Mouse (Mus musculus): Measurements from ENCODE around the gene Bcl11a. TPM values are rescaled to one million over a fixed set of nuclear protein-coding genes. Genes with fewer than 3 reads are reported as not detected.

The Bcl11a gene
- polyA plus RNA-seq, 1 experiment from 2014 or later, result 145 TPM

DNA sequence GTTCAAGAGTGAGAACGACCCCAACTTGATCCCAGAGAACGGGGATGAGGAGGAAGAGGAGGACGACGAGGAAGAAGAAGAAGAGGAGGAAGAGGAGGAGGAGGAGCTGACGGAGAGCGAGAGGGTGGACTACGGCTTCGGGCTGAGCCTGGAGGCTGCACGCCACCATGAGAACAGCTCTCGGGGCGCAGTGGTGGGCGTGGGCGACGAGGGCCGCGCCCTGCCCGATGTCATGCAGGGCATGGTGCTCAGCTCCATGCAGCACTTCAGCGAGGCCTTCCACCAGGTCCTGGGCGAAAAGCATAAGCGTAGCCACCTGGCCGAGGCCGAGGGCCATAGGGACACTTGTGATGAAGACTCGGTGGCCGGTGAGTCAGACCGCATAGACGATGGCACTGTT is 86.2 kb downstream of the Bcl11a start:
- no peak overlapping the region for H3K4me3 ChIP-seq (ENCODE audit: low read depth, low read length)
- no peak; the same call in 1 of the 2 replicates for ATAC-seq (ENCODE audit: low read depth)
- no peak overlapping the region for H3K4me2 ChIP-seq (ENCODE audit: low read depth, low read length)
- peaks cover 17% of the 10 kb centered on the region; the same call in 1 of the 2 replicates for H3K36me3 ChIP-seq (ENCODE audit: control insufficient read depth, insufficient read depth, low read length)
- 97% methylated on average over 22 of the region's 26 CpGs for WGBS
- peaks cover 7% of the 10 kb centered on the region; the same call in 1 of the 2 replicates for H3K4me1 ChIP-seq (ENCODE audit: control insufficient read depth, insufficient read depth, low read length)
- H3K9ac ChIP-seq (replicated peaks; ENCODE audit: low read depth, low read length), result no peak overlapping the region
- no peaks in the 10 kb centered on the region for H3K9me3 ChIP-seq (ENCODE audit: control insufficient read depth, low read length)
- H3K27me3 ChIP-seq (ENCODE audit: control insufficient read depth, insufficient read depth, low read length), result no peaks in the 10 kb centered on the region
- H3K27ac ChIP-seq (ENCODE audit: low read depth, low read length), result no peak overlapping the region

DNA sequence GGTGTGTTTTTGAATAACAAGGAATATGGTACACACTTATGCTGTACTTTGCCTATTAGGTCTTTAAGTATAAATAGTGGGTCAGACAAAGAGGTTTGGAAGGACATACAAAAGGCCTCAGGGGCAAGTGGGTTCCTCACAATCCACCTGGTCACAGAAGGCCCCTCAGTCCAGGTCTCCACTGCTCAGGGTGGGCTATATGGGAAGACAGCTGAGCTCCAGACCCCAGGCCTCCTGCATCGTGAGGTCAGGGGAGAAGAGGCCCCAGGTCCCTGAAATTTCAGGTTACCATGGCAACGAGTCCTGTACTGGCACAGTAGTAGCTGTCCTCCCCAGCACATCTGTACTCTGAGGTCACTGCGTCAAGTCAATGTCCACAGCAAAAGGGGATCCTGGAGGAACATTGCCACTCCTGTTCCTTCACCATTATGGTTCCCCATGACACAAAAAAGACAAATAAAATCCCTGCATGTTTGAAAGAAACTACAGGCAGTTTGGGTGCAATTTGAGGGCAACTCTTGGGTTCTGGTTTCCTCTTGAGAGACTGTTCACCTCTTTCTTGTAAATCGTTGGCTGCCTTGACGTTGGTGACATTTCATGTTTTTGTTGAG is 93.9 kb downstream of the Bcl11a start:
- no peak overlapping the region for H3K9ac ChIP-seq (replicated peaks; ENCODE audit: low read depth, low read length)
- 0 out of 2 replicates have a peak, but pooled peaks have one; percentile 38 for ATAC-seq (ENCODE audit: low read depth)
- H3K4me1 ChIP-seq (ENCODE audit: control insufficient read depth, insufficient read depth, low read length), result no peaks in the 10 kb centered on the region
- H3K9me3 ChIP-seq (ENCODE audit: control insufficient read depth, low read length), result no peaks in the 10 kb centered on the region
- 66% methylated on average over 5 of the region's 5 CpGs for WGBS
- no peak overlapping the region for H3K4me3 ChIP-seq (ENCODE audit: low read depth, low read length)
- no peak overlapping the region for H3K4me2 ChIP-seq (ENCODE audit: low read depth, low read length)
- no peaks in the 10 kb centered on the region for H3K27me3 ChIP-seq (ENCODE audit: control insufficient read depth, insufficient read depth, low read length)
- H3K36me3 ChIP-seq (ENCODE audit: control insufficient read depth, insufficient read depth, low read length), result no peaks in the 10 kb centered on the region
- no peak overlapping the region for H3K27ac ChIP-seq (ENCODE audit: low read depth, low read length)

DNA sequence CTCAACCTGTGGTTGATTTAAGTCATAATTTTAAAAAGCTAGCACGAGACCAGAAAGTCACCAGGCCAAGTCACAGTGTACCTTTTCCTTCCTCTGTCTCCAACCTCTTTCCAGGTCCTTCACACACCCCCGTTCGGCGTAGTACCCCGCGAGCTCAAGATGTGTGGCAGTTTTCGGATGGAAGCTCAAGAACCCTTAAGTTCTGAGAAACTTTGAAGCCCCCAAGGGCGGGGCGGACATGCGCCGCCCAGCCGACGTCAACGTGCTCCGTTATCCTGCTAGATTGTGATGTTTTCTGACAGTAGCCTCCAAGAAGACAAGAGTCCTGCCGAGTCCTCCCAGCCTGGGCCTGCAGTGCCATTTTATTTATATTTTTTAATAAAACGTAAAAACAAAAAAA is 94.7 kb downstream of the Bcl11a start:
- Histone ChIP-seq H3K9me3 (ENCODE audit: control insufficient read depth, low read length) (no peaks in the 10 kb centered on the region), H3K27ac (ENCODE audit: low read depth, low read length) (no peak overlapping the region), H3K27me3 (ENCODE audit: control insufficient read depth, insufficient read depth, low read length) (no peaks in the 10 kb centered on the region), H3K4me3 (ENCODE audit: low read depth, low read length) (no peak overlapping the region), H3K36me3 (ENCODE audit: control insufficient read depth, insufficient read depth, low read length) (no peaks in the 10 kb centered on the region), H3K4me2 (ENCODE audit: low read depth, low read length) (no peak overlapping the region), H3K4me1 (ENCODE audit: control insufficient read depth, insufficient read depth, low read length) (no peaks in the 10 kb centered on the region), H3K9ac (replicated peaks; ENCODE audit: low read depth, low read length) (no peak overlapping the region)
- no peak for ATAC-seq (ENCODE audit: low read depth)
- 94% methylated on average over 17 of the region's 17 CpGs for WGBS

DNA sequence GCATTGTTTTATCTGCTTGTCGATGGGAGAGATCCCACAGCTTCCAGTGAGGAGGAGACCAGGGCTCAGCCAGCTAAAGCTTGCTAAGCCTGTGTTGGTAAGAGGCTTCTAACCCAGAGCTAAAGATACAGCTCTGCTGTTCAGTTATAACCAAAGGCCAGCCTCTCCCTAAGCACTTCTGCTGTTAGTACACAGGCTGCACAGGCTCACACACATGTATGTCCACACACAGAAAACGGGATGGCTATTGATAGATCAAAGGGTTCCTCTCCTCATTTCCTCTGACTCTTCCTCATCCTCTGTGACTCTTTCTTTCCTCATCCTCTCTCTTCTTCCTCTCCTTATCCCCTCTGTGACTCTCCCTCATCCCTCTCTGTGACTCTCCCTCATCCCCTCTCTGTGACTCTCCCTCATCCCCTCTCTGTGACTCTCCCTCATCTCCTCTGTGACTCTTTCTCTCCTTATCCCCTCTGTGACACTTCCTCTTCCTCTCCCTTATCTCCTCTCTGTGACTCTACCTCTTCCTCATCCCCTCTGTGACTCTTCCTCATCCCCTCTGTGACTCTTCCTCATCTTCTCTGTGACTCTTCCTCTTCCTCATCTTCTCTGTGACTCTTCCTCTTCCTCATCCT is 96.4 kb downstream of the Bcl11a start:
- no peak overlapping the region for H3K4me2 ChIP-seq (ENCODE audit: low read depth, low read length)
- no peak for ATAC-seq (ENCODE audit: low read depth)

DNA sequence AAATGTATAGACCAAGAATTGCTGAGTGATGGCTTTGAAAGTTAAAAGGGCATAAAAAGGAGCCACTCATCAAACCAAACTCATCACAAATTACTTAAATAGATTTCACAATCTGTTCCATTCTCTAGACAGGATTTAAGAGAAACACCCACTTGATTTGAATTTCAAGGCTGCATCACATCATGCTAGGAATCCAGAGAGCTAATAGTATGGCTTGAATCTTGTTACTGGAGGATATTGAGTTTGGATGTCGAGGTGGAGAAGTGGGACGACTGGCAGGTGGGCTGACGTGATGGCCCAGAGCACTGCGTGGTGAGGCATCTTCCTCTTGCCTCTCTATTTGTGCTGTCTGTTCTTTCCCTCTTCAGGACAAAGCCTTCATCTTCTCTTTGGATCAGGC is 99.6 kb downstream of the Bcl11a start:
- H3K27ac ChIP-seq (ENCODE audit: low read depth, low read length), result no peak overlapping the region
- H3K9me3 ChIP-seq (ENCODE audit: control insufficient read depth, low read length), result no peaks in the 10 kb centered on the region
- ATAC-seq (ENCODE audit: low read depth), result no peak
- no peak overlapping the region for H3K4me2 ChIP-seq (ENCODE audit: low read depth, low read length)
- WGBS, result 93% methylated on average over 4 of the region's 4 CpGs
- H3K9ac ChIP-seq (replicated peaks; ENCODE audit: low read depth, low read length), result no peak overlapping the region
- no peak overlapping the region for H3K4me3 ChIP-seq (ENCODE audit: low read depth, low read length)
- H3K4me1 ChIP-seq (ENCODE audit: control insufficient read depth, insufficient read depth, low read length), result 0 out of 2 replicates have a peak, but pooled peaks cover 3% of the 10 kb centered on the region
- no peaks in the 10 kb centered on the region for H3K27me3 ChIP-seq (ENCODE audit: control insufficient read depth, insufficient read depth, low read length)
- no peaks in the 10 kb centered on the region for H3K36me3 ChIP-seq (ENCODE audit: control insufficient read depth, insufficient read depth, low read length)

More for the DNA sequence above, 96.4 kb downstream of the Bcl11a start:
- H3K9ac ChIP-seq (replicated peaks; ENCODE audit: low read depth, low read length), result no peak overlapping the region
- H3K4me3 ChIP-seq (ENCODE audit: low read depth, low read length), result no peak overlapping the region
- WGBS, result 79% methylated on average over 2 of the region's 2 CpGs
- no peaks in the 10 kb centered on the region for H3K4me1 ChIP-seq (ENCODE audit: control insufficient read depth, insufficient read depth, low read length)
- H3K9me3 ChIP-seq (ENCODE audit: control insufficient read depth, low read length), result no peaks in the 10 kb centered on the region
- no peak overlapping the region for H3K27ac ChIP-seq (ENCODE audit: low read depth, low read length)
- no peaks in the 10 kb centered on the region for H3K36me3 ChIP-seq (ENCODE audit: control insufficient read depth, insufficient read depth, low read length)
- H3K27me3 ChIP-seq (ENCODE audit: control insufficient read depth, insufficient read depth, low read length), result no peaks in the 10 kb centered on the region

DNA sequence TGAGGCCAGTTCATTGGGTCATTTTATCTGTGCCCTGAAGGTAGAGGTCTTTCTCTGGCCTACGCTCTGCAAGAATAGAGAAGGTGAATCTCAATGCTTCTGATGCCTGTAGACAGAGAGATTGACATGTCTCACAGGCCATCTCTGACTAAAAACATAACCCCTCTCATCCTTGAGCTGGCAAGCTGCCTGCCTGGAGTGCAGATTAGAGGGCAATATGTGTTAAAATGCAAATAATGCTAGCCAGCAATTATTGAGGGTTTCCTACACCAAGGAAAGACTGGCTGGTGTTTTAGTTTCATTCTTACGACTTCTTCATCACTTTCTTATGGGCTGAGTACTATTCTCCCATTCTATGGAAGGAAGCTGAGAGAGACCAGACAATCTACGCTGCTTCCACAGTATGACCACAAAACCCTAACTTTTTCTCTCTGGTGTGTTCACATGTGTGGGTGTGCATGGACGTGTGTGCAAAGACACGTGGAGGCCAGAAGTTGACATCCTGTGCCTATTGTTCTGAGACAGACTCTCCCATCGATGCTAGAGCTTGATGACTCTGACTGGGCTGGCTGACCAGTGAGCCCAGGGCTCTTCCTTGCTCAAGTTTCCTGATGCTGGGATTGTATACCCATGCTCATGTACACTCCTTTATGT is 101.1 kb downstream of the Bcl11a start:
- 0 out of 2 replicates have a peak, but pooled peaks cover 3% of the 10 kb centered on the region for H3K4me1 ChIP-seq (ENCODE audit: control insufficient read depth, insufficient read depth, low read length)
- no peak overlapping the region for H3K4me2 ChIP-seq (ENCODE audit: low read depth, low read length)
- no peaks in the 10 kb centered on the region for H3K36me3 ChIP-seq (ENCODE audit: control insufficient read depth, insufficient read depth, low read length)
- H3K9ac ChIP-seq (replicated peaks; ENCODE audit: low read depth, low read length), result no peak overlapping the region
- no peak overlapping the region for H3K4me3 ChIP-seq (ENCODE audit: low read depth, low read length)
- no peaks in the 10 kb centered on the region for H3K27me3 ChIP-seq (ENCODE audit: control insufficient read depth, insufficient read depth, low read length)
- WGBS, result 99% methylated on average over 6 of the region's 6 CpGs
- no peaks in the 10 kb centered on the region for H3K9me3 ChIP-seq (ENCODE audit: control insufficient read depth, low read length)
- no peak overlapping the region for H3K27ac ChIP-seq (ENCODE audit: low read depth, low read length)
- no peak for ATAC-seq (ENCODE audit: low read depth)

DNA sequence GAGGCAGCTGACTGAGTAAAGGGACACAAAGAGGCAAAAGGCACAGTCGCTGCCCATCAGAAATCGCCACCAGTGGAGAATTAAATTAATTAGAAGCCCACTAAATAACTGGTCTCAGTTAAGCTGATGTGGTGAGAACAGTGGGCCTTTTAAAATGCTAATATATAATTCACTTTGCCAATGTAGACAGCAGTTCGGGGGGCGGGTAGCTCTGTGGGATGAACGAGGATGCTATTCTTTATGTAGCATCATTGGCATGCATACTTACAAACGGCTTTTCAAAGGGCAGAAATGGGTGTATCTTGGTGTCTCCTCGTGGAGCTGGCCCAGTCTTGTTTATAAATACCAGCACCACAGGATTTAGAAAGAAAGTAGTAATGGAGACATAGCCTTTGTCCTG is 102.2 kb downstream of the Bcl11a start:
- Histone ChIP-seq H3K9me3 (ENCODE audit: control insufficient read depth, low read length) (no peaks in the 10 kb centered on the region), H3K36me3 (ENCODE audit: control insufficient read depth, insufficient read depth, low read length) (no peaks in the 10 kb centered on the region), H3K4me2 (ENCODE audit: low read depth, low read length) (no peak overlapping the region), H3K27me3 (ENCODE audit: control insufficient read depth, insufficient read depth, low read length) (no peaks in the 10 kb centered on the region), H3K4me3 (ENCODE audit: low read depth, low read length) (no peak overlapping the region), H3K27ac (ENCODE audit: low read depth, low read length) (no peak overlapping the region), H3K4me1 (ENCODE audit: control insufficient read depth, insufficient read depth, low read length) (0 out of 2 replicates have a peak, but pooled peaks cover 3% of the 10 kb centered on the region), H3K9ac (replicated peaks; ENCODE audit: low read depth, low read length) (no peak overlapping the region)
- 17% methylated on average over 7 of the region's 7 CpGs for WGBS
- ATAC-seq (ENCODE audit: low read depth), result no peak

DNA sequence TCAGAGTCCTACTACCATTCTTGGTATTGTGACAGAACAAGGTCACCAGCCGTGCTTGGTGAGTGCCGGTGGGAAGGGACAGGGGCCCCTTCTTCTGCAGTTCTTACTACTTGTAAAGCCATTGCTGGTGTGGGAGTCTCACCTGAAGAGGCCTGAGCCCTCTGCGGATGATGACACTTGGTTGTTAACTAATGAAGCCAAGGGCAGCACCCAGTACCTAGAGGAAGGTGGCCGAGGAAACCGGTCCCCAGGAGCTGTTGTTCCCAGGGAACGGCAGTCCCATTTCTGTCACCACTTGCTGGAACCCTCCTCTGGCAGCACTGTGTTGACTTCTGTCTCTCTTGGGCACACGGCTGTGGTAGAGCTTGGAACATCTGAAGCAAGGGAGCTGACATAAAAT is 105.6 kb downstream of the Bcl11a start:
- 92% methylated on average over 7 of the region's 7 CpGs for WGBS

DNA sequence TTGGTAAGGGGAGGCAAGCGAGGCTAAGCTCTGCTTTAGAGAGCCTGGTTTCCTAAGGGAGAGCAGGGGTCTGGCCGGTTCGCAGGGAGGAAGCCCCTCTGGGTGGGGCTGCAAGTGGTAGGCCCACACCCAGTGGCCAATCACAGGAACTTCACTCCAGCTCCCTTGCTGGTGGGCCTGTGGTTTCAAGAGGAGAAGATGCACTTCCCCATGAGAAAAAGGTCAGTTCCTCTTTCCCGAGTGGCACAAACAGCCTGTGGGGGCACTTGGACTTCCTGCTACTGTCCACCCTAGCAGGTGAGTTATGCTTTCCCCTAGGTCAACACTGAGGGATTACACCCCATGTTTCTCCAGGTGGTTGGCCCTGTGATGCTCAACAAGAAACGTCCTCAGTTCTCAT is 107.1 kb downstream of the Bcl11a start:
- no peaks in the 10 kb centered on the region for H3K27me3 ChIP-seq (ENCODE audit: control insufficient read depth, insufficient read depth, low read length)
- no peak overlapping the region for H3K27ac ChIP-seq (ENCODE audit: low read depth, low read length)
- WGBS, result 80% methylated on average over 5 of the region's 5 CpGs
- no peaks in the 10 kb centered on the region for H3K9me3 ChIP-seq (ENCODE audit: control insufficient read depth, low read length)
- no peaks in the 10 kb centered on the region for H3K36me3 ChIP-seq (ENCODE audit: control insufficient read depth, insufficient read depth, low read length)
- no peak overlapping the region for H3K4me2 ChIP-seq (ENCODE audit: low read depth, low read length)
- 0 out of 2 replicates have a peak, but pooled peaks cover 3% of the 10 kb centered on the region for H3K4me1 ChIP-seq (ENCODE audit: control insufficient read depth, insufficient read depth, low read length)
- no peak overlapping the region for H3K9ac ChIP-seq (replicated peaks; ENCODE audit: low read depth, low read length)
- no peak for ATAC-seq (ENCODE audit: low read depth)
- no peak overlapping the region for H3K4me3 ChIP-seq (ENCODE audit: low read depth, low read length)

More for the DNA sequence above, 105.6 kb downstream of the Bcl11a start:
- no peaks in the 10 kb centered on the region for H3K27me3 ChIP-seq (ENCODE audit: control insufficient read depth, insufficient read depth, low read length)
- H3K36me3 ChIP-seq (ENCODE audit: control insufficient read depth, insufficient read depth, low read length), result no peaks in the 10 kb centered on the region
- H3K4me1 ChIP-seq (ENCODE audit: control insufficient read depth, insufficient read depth, low read length), result 0 out of 2 replicates have a peak, but pooled peaks cover 3% of the 10 kb centered on the region
- H3K4me3 ChIP-seq (ENCODE audit: low read depth, low read length), result no peak overlapping the region
- no peak overlapping the region for H3K9ac ChIP-seq (replicated peaks; ENCODE audit: low read depth, low read length)
- H3K27ac ChIP-seq (ENCODE audit: low read depth, low read length), result no peak overlapping the region
- no peak for ATAC-seq (ENCODE audit: low read depth)
- H3K9me3 ChIP-seq (ENCODE audit: control insufficient read depth, low read length), result no peaks in the 10 kb centered on the region
- H3K4me2 ChIP-seq (ENCODE audit: low read depth, low read length), result no peak overlapping the region

Measured in neural tube, embryonic 14.5 days (tissue).